In genomic region chr3:151836451-151836850, GRCm38 (mm10) we compare ENCODE assay signal across 7 mouse cellular contexts. TPM values are rescaled to one million over a fixed set of nuclear protein-coding genes. Genes with fewer than 3 reads are reported as not detected.
A peak's percentile ranks its signal among the peaks of the same experiment; 100 is the strongest.
DNase-seq lines count a peak whose midpoint lies in the region; ATAC-seq and TF ChIP-seq lines count a peak whose summit lies in the region.

No protein-coding gene starts in this region.

- H3K27me3 ChIP-seq in lung, embryonic 15.5 days: peaks cover 25% of the 10 kb centered on the region
- peaks cover 32% of the 10 kb centered on the region for H3K27me3 ChIP-seq in hindbrain, embryonic 10.5 days (ENCODE audit: insufficient read depth, poor library complexity, severe bottlenecking)
- peaks cover 21% of the 10 kb centered on the region; the same call in 1 of the 2 replicates for H3K27me3 ChIP-seq in liver, embryonic 12.5 days (replicated peaks)
- no peaks in the 10 kb centered on the region for H3K27me3 ChIP-seq in stomach, embryonic 16.5 days (ENCODE audit: control insufficient read depth, insufficient read depth, low read length)

- H3K27ac ChIP-seq in lung, embryonic 15.5 days: no peak overlapping the region
- no peak overlapping the region for H3K27ac ChIP-seq in hindbrain, embryonic 10.5 days
- no peak overlapping the region for H3K27ac ChIP-seq in liver, embryonic 12.5 days
- H3K27ac ChIP-seq in stomach, embryonic 16.5 days (ENCODE audit: low read length): no peak overlapping the region
- no peak overlapping the region for H3K27ac ChIP-seq in left cerebral cortex, adult 2 months

- ATAC-seq in lung, embryonic 15.5 days (ENCODE audit: borderline replicate concordance, extremely low read depth, low FRiP score, low TSS enrichment): no peak
- no peak for ATAC-seq in liver, embryonic 12.5 days
- ATAC-seq in stomach, embryonic 16.5 days (ENCODE audit: insufficient read depth, low FRiP score): no peak

- intact Hi-C loops in left cerebral cortex, adult 2 months (cut with DNase I): loop anchor here (2.0 to 5.0 kb wide), 2 partner anchors 230 to 251 kb away; no protein-coding TSS in a partner anchor

- 0 out of 2 replicates have a peak overlapping the region, but pooled peaks have one; percentile 51 for H3K4me3 ChIP-seq in lung, embryonic 15.5 days
- H3K4me3 ChIP-seq in hindbrain, embryonic 10.5 days: peak overlapping the region; percentile 66
- no peak overlapping the region for H3K4me3 ChIP-seq in liver, embryonic 12.5 days
- H3K4me3 ChIP-seq in stomach, embryonic 16.5 days (replicated peaks; ENCODE audit: low read length): peak overlapping the region; percentile 51; the same call in 1 of the 2 replicates
- H3K4me3 ChIP-seq in left cerebral cortex, adult 2 months: no peak overlapping the region; the same call in 1 of the 2 replicates

- no peaks in the 10 kb centered on the region for H3K9me3 ChIP-seq in lung, embryonic 15.5 days
- H3K9me3 ChIP-seq in hindbrain, embryonic 10.5 days: no peaks in the 10 kb centered on the region
- no peaks in the 10 kb centered on the region for H3K9me3 ChIP-seq in liver, embryonic 12.5 days (replicated peaks)
- H3K9me3 ChIP-seq in stomach, embryonic 16.5 days (replicated peaks; ENCODE audit: control insufficient read depth, low read length): no peaks in the 10 kb centered on the region

- peak overlapping the region; percentile 96 for H3K4me2 ChIP-seq in lung, embryonic 15.5 days
- peak overlapping the region; percentile 62 for H3K4me2 ChIP-seq in liver, embryonic 12.5 days
- H3K4me2 ChIP-seq in stomach, embryonic 16.5 days (ENCODE audit: low read depth, low read length): peak overlapping the region; percentile 87

- no peak for TF ChIP-seq CTCF in left cerebral cortex, adult 2 months (IDR thresholded peaks at IDR 0.05)

- H3K36me3 ChIP-seq in lung, embryonic 15.5 days: no peaks in the 10 kb centered on the region
- H3K36me3 ChIP-seq in hindbrain, embryonic 10.5 days: no peaks in the 10 kb centered on the region
- no peaks in the 10 kb centered on the region for H3K36me3 ChIP-seq in liver, embryonic 12.5 days
- H3K36me3 ChIP-seq in stomach, embryonic 16.5 days (ENCODE audit: control insufficient read depth, insufficient read depth, low read length): no peaks in the 10 kb centered on the region

- H3K4me1 ChIP-seq in lung, embryonic 15.5 days: peaks cover 15% of the 10 kb centered on the region; the same call in 1 of the 2 replicates
- peaks cover 15% of the 10 kb centered on the region for H3K4me1 ChIP-seq in hindbrain, embryonic 10.5 days (replicated peaks)
- H3K4me1 ChIP-seq in liver, embryonic 12.5 days: no peaks in the 10 kb centered on the region
- no peaks in the 10 kb centered on the region for H3K4me1 ChIP-seq in stomach, embryonic 16.5 days (ENCODE audit: control insufficient read depth, insufficient read depth, low read length)

- 6% methylated on average over 5 of the region's 5 CpGs for WGBS in lung, embryonic 15.5 days
- WGBS in hindbrain, embryonic 10.5 days: 6% methylated on average over 5 of the region's 5 CpGs
- WGBS in liver, embryonic 12.5 days (ENCODE audit: insufficient replicate concordance): 8% methylated on average over 5 of the region's 5 CpGs
- 7% methylated on average over 5 of the region's 5 CpGs for WGBS in stomach, embryonic 16.5 days

- H3K9ac ChIP-seq in lung, embryonic 15.5 days: no peak overlapping the region
- no peak overlapping the region for H3K9ac ChIP-seq in liver, embryonic 12.5 days
- no peak overlapping the region for H3K9ac ChIP-seq in stomach, embryonic 16.5 days (ENCODE audit: low read length)

- DNase-seq in lung, postnatal 14 days: no peak
- peak; percentile 12 for DNase-seq in hindbrain, embryonic 10.5 days (ENCODE audit: low spot score)
- no peak for DNase-seq in left cerebral cortex, adult 2 months (ENCODE audit: extremely low spot score in 1 of 2, low spot score in 2 of 2)
- DNase-seq in right cerebral cortex, adult 18-20 months: no peak

RNA-seq across cellular contexts. Expression of gene Ptgfr, which starts 1.0 kb away (rescaled TPM):
- polyA plus RNA-seq in lung, embryonic 15.5 days (2015; fragmentation: Nextera tagmentation; extraction: Ambion mirVana): 0.31 and 0.59 TPM in 2 replicates
- 0.77 and 1.2 TPM in 2 replicates for polyA plus RNA-seq in hindbrain, embryonic 10.5 days (2016; fragmentation: Nextera tagmentation; extraction: Ambion mirVana)
- 0.22 and 0.41 TPM in 2 replicates for polyA plus RNA-seq in liver, embryonic 12.5 days (2016; fragmentation: Nextera tagmentation; extraction: Ambion mirVana)
- 1.7 and 1.9 TPM in 2 replicates for polyA plus RNA-seq in stomach, embryonic 16.5 days (2015; fragmentation: Nextera tagmentation; extraction: Ambion mirVana)
- 1 to 10 TPM in 1 of 2 experiments, under 1 TPM in 1; 0.82 to 1.5 TPM for total RNA-seq in left cerebral cortex, adult 2 months (2021)

Comparison
In these comparisons a context has a peak if more than half of its experiments do, and no peak if none do; other contexts are left out.
1. H3K4me3 ChIP-seq: peak in lung, embryonic 15.5 days (single experiment), hindbrain, embryonic 10.5 days (single experiment) and stomach, embryonic 16.5 days (single experiment); none in liver, embryonic 12.5 days (single experiment) and left cerebral cortex, adult 2 months (single experiment).
2. Peak in every context shown above with its lines, with median percentiles within 50 percentile points of each other: H3K4me2 ChIP-seq.